Mouse (Mus musculus) hindbrain, postnatal 0 days (tissue): ENCODE measurements at regions not wholly inside any gene's neighbourhood (a gene's known extent, or its start where the extent isn't known, plus 50 kb on each side); places are given as distances from the start of the nearest gene placed in this dataset.
A peak's percentile ranks its signal among the peaks of the same experiment; 100 is the strongest.

Experiments
- ATAC-seq: fragments of 200-750 bp; cut with Nextera tagmentation; 2 replicates; pipeline ENCODE4 v1.8.0; 2017; ENCODE audit warnings: mild to moderate bottlenecking, moderate TSS enrichment, moderate library complexity
- DNase-seq: peaks from one replicate; pipeline ENCODE4 v3.0.0-alpha.2; 2015; ENCODE audit warnings: low spot score
- H3K27ac ChIP-seq: fragments of 300-500 bp; sonication (generic); 2 replicates; pipeline ENCODE4 v1.5.1; 2014; ENCODE audit warnings: mild to moderate bottlenecking
- H3K27me3 ChIP-seq: fragments of 300-500 bp; sonication (generic); 2 replicates; pipeline ENCODE4 v1.6.1; 2014; ENCODE audit warnings: low read length, mixed read lengths; ENCODE audit not compliant: insufficient read depth
- H3K36me3 ChIP-seq: fragments of 300-500 bp; sonication (generic); 2 replicates; pipeline ENCODE4 v1.6.1; 2014; ENCODE audit warnings: low read length, mixed read lengths; ENCODE audit not compliant: insufficient read depth
- H3K4me1 ChIP-seq: fragments of 300-500 bp; sonication (generic); 2 replicates; pipeline ENCODE4 v1.6.1; 2014; ENCODE audit warnings: antibody characterized with exemption, low read length, mixed read lengths; ENCODE audit not compliant: insufficient read depth
- H3K4me2 ChIP-seq: fragments of 300-500 bp; sonication (generic); 2 replicates; pipeline ENCODE4 v1.6.1; 2014; ENCODE audit warnings: low read depth, mild to moderate bottlenecking, low read length, moderate library complexity, mixed read lengths
- H3K4me3 ChIP-seq: fragments of 300-500 bp; sonication (generic); 2 replicates; pipeline ENCODE4 v1.5.1; 2014; ENCODE audit warnings: low read length
- H3K9ac ChIP-seq: fragments of 300-500 bp; sonication (generic); replicated peaks from 2 replicates; pipeline ENCODE4 v1.6.1; 2014; ENCODE audit warnings: mild to moderate bottlenecking, low read length, moderate library complexity, mixed read lengths
- H3K9me3 ChIP-seq: fragments of 300-500 bp; sonication (generic); 2 replicates; pipeline ENCODE4 v1.6.1; 2016; ENCODE audit warnings: low read length, mixed read lengths
- CTCF ChIP-seq: IDR thresholded peaks from 2 replicates; pipeline ENCODE4 v1.5.1; 2016; ENCODE audit warnings: antibody characterized with exemption, control low read depth, low read depth
- WGBS: fragments of 180-500 bp; shearing (Covaris S2); extraction: QIAGEN DNeasy Blood & Tissue Kit; methylation state at CpG from one replicate; pipeline ENCODE4 v1.1.7; 2014; 5-methylcytosine and 5-hydroxymethylcytosine counted together

DNA sequence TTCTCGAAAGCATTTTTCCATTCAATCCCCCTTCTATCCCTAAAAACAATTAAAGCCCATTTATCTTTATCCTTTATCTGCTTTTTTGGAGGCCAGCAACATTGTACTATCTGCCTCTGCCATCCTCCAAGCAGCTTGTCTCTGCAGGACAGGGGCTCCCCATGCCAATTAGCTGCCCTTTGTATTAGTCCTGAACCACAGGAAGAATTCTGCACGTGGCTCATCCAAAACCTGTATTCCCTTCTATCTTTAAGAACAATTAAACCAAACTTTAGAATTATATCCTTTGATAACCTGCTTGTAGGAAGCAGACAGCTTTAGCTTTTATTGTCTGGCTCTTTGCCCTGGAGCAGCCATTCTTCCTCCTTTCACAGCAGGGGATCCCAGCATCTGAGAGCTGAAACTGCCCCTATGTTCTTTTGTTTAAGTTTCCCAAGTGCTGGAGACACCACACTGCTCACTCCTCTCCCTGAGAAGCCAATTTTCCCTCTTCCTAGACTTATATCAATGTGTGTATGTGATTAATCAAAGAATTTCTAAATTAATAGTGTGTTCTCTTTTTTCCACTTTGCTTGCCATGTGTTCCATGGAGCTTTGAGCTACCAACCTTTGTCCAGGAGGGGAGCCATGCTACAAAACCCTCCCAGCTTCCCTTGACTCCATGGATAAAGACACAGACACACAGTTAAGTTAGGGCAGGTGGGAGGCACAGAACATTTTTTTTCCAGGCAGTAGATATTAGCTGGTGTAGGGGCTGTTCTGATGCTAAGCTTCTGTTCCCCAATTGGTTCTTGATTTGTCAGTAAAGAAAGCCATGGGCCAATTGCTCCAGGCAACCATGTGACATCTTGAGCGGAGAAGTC lies 256.6 kb upstream of the Sema3a start:
- DNase-seq (peak; percentile 29), ATAC-seq (0 out of 2 replicates have a peak, but pooled peaks have one; percentile 51)
- no peak overlapping the region for H3K4me2 ChIP-seq
- TF ChIP-seq CTCF: 0 out of 2 replicates have a peak, but pooled peaks have one; percentile 9
- no peak overlapping the region for H3K27ac ChIP-seq
- H3K4me1 ChIP-seq: 0 out of 2 replicates have a peak, but pooled peaks cover 6% of the 10 kb centered on the region
- no peaks in the 10 kb centered on the region for H3K9me3 ChIP-seq
- 34% methylated on average over 3 of the region's 3 CpGs for WGBS
- H3K36me3 ChIP-seq: no peaks in the 10 kb centered on the region
- H3K4me3 ChIP-seq: no peak overlapping the region
- no peaks in the 10 kb centered on the region for H3K27me3 ChIP-seq
- H3K9ac ChIP-seq: no peak overlapping the region

DNA sequence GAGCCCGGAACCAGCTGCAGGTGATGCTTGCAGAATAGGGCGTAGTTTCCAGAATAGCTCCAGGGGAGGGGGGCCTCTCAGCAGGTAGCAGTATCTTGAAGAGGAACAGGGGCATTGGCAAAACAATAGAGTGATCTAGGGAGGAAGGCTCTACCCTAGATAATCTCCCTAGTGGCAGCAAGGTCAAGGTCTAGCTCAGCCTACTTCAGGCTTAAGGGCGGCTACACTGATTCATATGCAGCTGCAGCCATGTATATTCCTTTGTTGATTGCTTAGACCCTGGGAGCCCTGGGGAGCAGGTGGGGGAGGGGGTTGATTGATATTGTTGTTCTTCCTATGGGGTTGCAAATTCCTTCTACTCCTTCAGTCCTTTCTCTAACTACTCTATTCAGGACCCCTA lies 252.3 kb upstream of the Sema3a start:
- 0 out of 2 replicates have a peak, but pooled peaks cover 6% of the 10 kb centered on the region for H3K4me1 ChIP-seq
- H3K4me3 ChIP-seq: no peak overlapping the region
- no peak overlapping the region for H3K9ac ChIP-seq
- H3K27me3 ChIP-seq: no peaks in the 10 kb centered on the region
- no peaks in the 10 kb centered on the region for H3K9me3 ChIP-seq
- DNase-seq (no peak), ATAC-seq (no peak)
- WGBS: 87% methylated on average over 3 of the region's 3 CpGs
- H3K27ac ChIP-seq: no peak overlapping the region
- TF ChIP-seq CTCF: no peak
- no peaks in the 10 kb centered on the region for H3K36me3 ChIP-seq
- H3K4me2 ChIP-seq: no peak overlapping the region

DNA sequence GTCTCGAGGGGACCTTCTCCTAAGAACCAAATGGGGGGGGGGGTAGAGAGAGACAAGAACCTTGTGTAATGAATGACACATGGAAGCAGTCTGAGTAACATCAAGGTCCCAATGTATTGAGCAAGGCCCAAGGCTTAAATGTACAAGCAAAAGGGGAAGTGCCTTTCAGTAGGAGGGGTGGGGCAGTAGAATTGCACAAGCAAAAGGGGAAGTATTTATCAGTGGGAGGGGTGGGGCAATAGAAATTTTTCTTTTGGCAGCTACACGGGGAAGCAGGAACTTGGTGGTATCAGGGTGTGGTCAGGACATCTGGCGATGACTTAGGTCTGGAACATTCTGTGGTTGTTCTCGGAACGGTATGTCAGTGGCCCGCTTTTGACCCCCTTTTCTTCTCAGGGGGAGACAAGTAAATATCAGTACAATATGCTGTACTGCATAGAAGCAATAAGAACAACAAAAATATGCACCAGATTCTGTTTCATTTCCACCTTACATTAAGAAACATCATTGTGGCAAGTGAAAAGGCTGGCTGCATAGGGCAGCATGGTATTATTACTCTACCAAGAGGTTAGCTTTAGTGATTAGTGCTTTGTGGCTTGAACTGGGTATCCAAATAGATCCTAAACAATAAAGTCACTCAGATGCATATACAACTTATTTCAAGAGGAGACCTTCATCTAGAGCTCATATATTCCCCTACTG lies 247.5 kb upstream of the Sema3a start:
- Histone ChIP-seq H3K36me3 (no peaks in the 10 kb centered on the region), H3K27ac (no peak overlapping the region), H3K9ac (no peak overlapping the region), H3K9me3 (no peaks in the 10 kb centered on the region), H3K4me1 (no peaks in the 10 kb centered on the region), H3K27me3 (no peaks in the 10 kb centered on the region), H3K4me3 (no peak overlapping the region), H3K4me2 (no peak overlapping the region)
- DNase-seq: no peak
- no peak for TF ChIP-seq CTCF
- ATAC-seq: no peak
- WGBS: 88% methylated on average over 6 of the region's 6 CpGs

DNA sequence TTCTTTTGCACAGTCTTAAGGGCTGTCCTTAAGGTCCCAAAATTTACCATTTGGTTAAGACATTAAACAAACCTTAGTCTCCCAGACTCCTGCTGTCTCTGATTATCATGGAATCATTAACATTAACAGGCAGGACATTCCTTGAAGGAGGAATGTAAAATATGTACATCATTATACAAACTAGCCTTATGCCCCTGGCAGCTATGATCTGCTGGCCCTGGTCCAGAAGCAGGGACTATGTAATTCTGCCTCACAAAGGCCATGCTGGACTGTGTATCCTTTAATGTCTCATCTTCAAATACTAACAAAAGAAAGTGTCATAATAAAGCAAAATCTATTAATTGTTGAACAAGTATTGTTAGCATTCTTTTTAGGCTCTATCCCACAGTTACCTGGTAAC lies 232.9 kb upstream of the Sema3a start:
- ATAC-seq (no peak), DNase-seq (no peak)
- no peaks in the 10 kb centered on the region for H3K27me3 ChIP-seq
- H3K4me2 ChIP-seq: no peak overlapping the region
- no peaks in the 10 kb centered on the region for H3K4me1 ChIP-seq
- H3K9ac ChIP-seq: no peak overlapping the region
- H3K36me3 ChIP-seq: no peaks in the 10 kb centered on the region
- H3K4me3 ChIP-seq: no peak overlapping the region
- no peaks in the 10 kb centered on the region for H3K9me3 ChIP-seq
- no peak for TF ChIP-seq CTCF
- H3K27ac ChIP-seq: no peak overlapping the region

DNA sequence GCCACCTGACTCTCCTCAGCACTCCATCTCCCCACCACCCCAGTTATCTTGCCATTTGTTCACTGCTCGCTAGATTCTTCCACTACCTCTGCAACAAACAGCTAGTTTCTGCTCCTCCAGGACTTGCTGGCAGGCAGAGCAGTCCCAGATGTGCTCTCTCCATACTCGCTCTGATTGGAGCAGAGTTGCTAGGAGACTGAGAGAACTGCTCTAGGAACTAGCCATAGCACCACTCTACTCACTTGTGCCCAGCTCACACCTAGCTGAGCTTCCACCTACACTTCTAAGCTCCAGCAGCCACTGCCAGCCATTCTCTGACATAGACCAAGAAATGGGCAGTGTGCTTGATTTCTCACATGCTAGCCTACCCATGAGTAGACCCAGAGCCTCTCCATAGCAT lies 230.6 kb upstream of the Sema3a start:
- Histone ChIP-seq H3K9ac (no peak overlapping the region), H3K36me3 (no peaks in the 10 kb centered on the region), H3K27me3 (no peaks in the 10 kb centered on the region), H3K9me3 (no peaks in the 10 kb centered on the region), H3K27ac (no peak overlapping the region), H3K4me1 (no peaks in the 10 kb centered on the region), H3K4me2 (no peak overlapping the region), H3K4me3 (no peak overlapping the region)
- DNase-seq (no peak), ATAC-seq (no peak)
- no peak for TF ChIP-seq CTCF
- WGBS: 73% methylated on average over 2 of the region's 2 CpGs

DNA sequence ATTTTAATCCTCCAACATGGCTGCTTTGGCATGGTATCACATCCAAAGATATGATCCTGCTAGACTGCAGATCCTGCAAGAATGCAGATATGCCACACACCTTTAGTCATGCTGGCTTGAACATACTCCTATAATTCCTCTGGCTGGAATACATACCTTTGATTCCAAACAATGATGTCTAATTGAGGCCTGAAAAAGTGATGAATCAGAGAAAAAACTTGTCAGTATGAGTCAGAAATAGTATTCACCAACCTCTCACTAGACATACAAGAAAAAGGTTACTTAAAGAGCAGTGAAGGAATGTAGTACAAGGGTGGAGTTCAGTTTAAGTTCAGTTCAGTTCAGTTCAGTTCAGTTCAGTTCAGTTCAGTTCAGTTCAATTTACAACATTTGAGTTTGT lies 214.5 kb upstream of the Sema3a start:
- Histone ChIP-seq H3K4me2 (no peak overlapping the region), H3K9ac (no peak overlapping the region), H3K27me3 (no peaks in the 10 kb centered on the region), H3K9me3 (no peaks in the 10 kb centered on the region), H3K27ac (no peak overlapping the region), H3K4me3 (no peak overlapping the region), H3K36me3 (no peaks in the 10 kb centered on the region), H3K4me1 (no peaks in the 10 kb centered on the region)
- no peak for ATAC-seq
- no peak for TF ChIP-seq CTCF
- no peak for DNase-seq

DNA sequence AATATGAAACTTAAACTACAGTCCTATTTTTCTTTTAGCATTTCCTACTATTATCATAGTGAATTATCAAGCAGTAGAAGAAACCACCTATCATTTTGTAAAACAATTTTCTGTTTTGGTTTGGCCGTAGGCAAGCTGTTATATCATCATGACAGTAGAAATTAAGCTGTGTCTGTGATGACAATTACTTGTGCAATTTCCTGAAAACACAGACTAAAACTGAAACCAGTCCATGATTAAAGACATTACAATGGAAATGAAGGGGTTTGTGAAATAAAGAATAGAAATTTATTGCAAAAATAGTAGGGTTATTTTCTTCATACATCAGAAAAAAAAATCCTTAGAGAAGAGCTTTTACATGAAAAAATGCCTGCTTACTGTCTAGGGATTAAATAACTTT lies 210.8 kb upstream of the Sema3a start:
- H3K9me3 ChIP-seq: no peaks in the 10 kb centered on the region
- ATAC-seq: no peak
- H3K4me2 ChIP-seq: no peak overlapping the region
- H3K36me3 ChIP-seq: no peaks in the 10 kb centered on the region
- 74% methylated on average over 1 of the region's 1 CpGs for WGBS
- H3K27ac ChIP-seq: no peak overlapping the region
- no peak overlapping the region for H3K9ac ChIP-seq
- no peak for TF ChIP-seq CTCF
- DNase-seq: no peak
- H3K4me3 ChIP-seq: no peak overlapping the region
- no peaks in the 10 kb centered on the region for H3K27me3 ChIP-seq
- no peaks in the 10 kb centered on the region for H3K4me1 ChIP-seq
